Mouse (Mus musculus) stomach, embryonic 15.5 days (tissue): Measurements from ENCODE around the gene Cept1. TPM values are rescaled to one million over a fixed set of nuclear protein-coding genes. Genes with fewer than 3 reads are reported as not detected.

Source experiments
- ATAC-seq: fragments of 200-750 bp; cut with Nextera tagmentation; 2 replicates; pipeline ENCODE4 v1.8.0; 2017; ENCODE audit warnings: low read depth, moderate number of reproducible peaks, moderate TSS enrichment; ENCODE audit not compliant: insufficient read depth, low FRiP score
- H3K27ac ChIP-seq: fragments of 300-500 bp; sonication (generic); 2 replicates; pipeline ENCODE4 v1.5.1; 2015; ENCODE audit warnings: mild to moderate bottlenecking, inconsistent platforms
- H3K27me3 ChIP-seq: fragments of 300-500 bp; sonication (generic); replicated peaks from 2 replicates; pipeline ENCODE4 v1.6.1; 2015; ENCODE audit warnings: inconsistent platforms
- H3K36me3 ChIP-seq: fragments of 300-500 bp; sonication (generic); 2 replicates; pipeline ENCODE4 v1.6.1; 2015; ENCODE audit warnings: inconsistent platforms
- H3K4me1 ChIP-seq: fragments of 300-500 bp; sonication (generic); 2 replicates; pipeline ENCODE4 v1.6.1; 2015; ENCODE audit warnings: inconsistent platforms
- H3K4me2 ChIP-seq: fragments of 300-500 bp; sonication (generic); 2 replicates; pipeline ENCODE4 v1.6.1; 2015; ENCODE audit warnings: mild to moderate bottlenecking, inconsistent platforms
- H3K4me3 ChIP-seq: fragments of 300-500 bp; sonication (generic); replicated peaks from 2 replicates; pipeline ENCODE4 v1.5.1; 2015; ENCODE audit warnings: inconsistent platforms
- H3K9ac ChIP-seq: fragments of 300-500 bp; sonication (generic); 2 replicates; pipeline ENCODE4 v1.6.1; 2015; ENCODE audit warnings: inconsistent platforms
- H3K9me3 ChIP-seq: fragments of 300-500 bp; sonication (generic); 2 replicates; pipeline ENCODE4 v1.6.1; 2016; ENCODE audit warnings: inconsistent platforms
- WGBS: fragments of 180-500 bp; shearing (Covaris S2); methylation state at CpG from one replicate; pipeline ENCODE4 v1.1.7; 2015; 5-methylcytosine and 5-hydroxymethylcytosine counted together
- polyA plus RNA-seq: library from polyadenylated mRNA; unstranded; fragments of >200 nt; fragmentation: Nextera tagmentation; extraction: Ambion mirVana; gene quantifications from 2 replicates; pipeline ENCODE4 v1.2.1, GENCODE M21; 2015

Cept1 gene
- polyA plus RNA-seq, 1 experiment from 2014 or later, result 60.8 TPM

GRCm38 (mm10) chr3:106533277-106533676 lies 14.3 kb downstream of the Cept1 start:
- 86% methylated on average over 2 of the region's 2 CpGs for WGBS
- Histone ChIP-seq H3K4me1 (no peaks in the 10 kb centered on the region), H3K27me3 (no peaks in the 10 kb centered on the region), H3K36me3 (peaks cover 8% of the 10 kb centered on the region; the same call in 1 of the 2 replicates), H3K9ac (no peak overlapping the region), H3K4me3 (no peak overlapping the region), H3K4me2 (no peak overlapping the region), H3K9me3 (no peaks in the 10 kb centered on the region), H3K27ac (no peak overlapping the region)
- ATAC-seq, result no peak

GRCm38 (mm10) chr3:106528032-106528431 lies 19.6 kb downstream of the Cept1 start:
- H3K27ac ChIP-seq, result no peak overlapping the region
- H3K9me3 ChIP-seq, result no peaks in the 10 kb centered on the region
- 85% methylated on average over 2 of the region's 2 CpGs for WGBS
- H3K4me2 ChIP-seq, result no peak overlapping the region
- no peaks in the 10 kb centered on the region for H3K4me1 ChIP-seq
- H3K9ac ChIP-seq, result no peak overlapping the region
- no peak for ATAC-seq
- no peaks in the 10 kb centered on the region for H3K27me3 ChIP-seq
- H3K4me3 ChIP-seq, result no peak overlapping the region
- no peaks in the 10 kb centered on the region for H3K36me3 ChIP-seq

DNA sequence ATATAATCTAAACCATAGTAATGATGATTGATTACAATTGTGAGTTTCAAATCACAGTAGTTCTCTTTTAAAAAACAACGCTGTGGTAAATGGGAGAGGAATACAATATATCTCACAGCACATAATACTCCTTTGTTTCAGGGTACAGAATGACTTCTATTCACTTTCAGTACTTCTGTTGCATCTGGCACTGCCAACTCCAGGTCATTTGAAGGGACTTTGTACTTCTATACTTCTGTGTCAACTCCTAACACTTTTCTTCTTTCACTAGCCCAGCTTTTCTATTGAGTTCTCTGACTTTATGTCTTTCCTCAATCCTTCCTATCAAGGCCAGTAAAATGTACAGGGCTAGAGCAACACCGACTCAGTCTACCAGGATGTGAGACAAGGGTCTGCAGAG lies 21.2 kb downstream of the Cept1 start:
- Histone ChIP-seq H3K9ac (no peak overlapping the region), H3K36me3 (no peaks in the 10 kb centered on the region), H3K27ac (no peak overlapping the region), H3K4me2 (no peak overlapping the region), H3K27me3 (no peaks in the 10 kb centered on the region), H3K9me3 (no peaks in the 10 kb centered on the region), H3K4me1 (no peaks in the 10 kb centered on the region), H3K4me3 (no peak overlapping the region)
- 81% methylated on average over 2 of the region's 2 CpGs for WGBS
- ATAC-seq, result no peak

- H3K27ac ChIP-seq, result no peak overlapping the region
- no peaks in the 10 kb centered on the region for H3K4me1 ChIP-seq
- no peak overlapping the region for H3K4me3 ChIP-seq
- H3K36me3 ChIP-seq, result no peaks in the 10 kb centered on the region
- no peak for ATAC-seq
- no peak overlapping the region for H3K4me2 ChIP-seq
- no peaks in the 10 kb centered on the region for H3K27me3 ChIP-seq
- no peaks in the 10 kb centered on the region for H3K9me3 ChIP-seq
- no peak overlapping the region for H3K9ac ChIP-seq
- WGBS, result 93% methylated on average over 1 of the region's 1 CpGs
Observed at GRCm38 (mm10) chr3:106522730-106523129, 24.9 kb downstream of the Cept1 start.

GRCm38 (mm10) chr3:106515016-106515415 lies 32.6 kb downstream of the Cept1 start:
- Histone ChIP-seq H3K9ac (no peak overlapping the region), H3K4me2 (no peak overlapping the region), H3K9me3 (no peaks in the 10 kb centered on the region), H3K4me3 (no peak overlapping the region), H3K4me1 (no peaks in the 10 kb centered on the region), H3K27me3 (no peaks in the 10 kb centered on the region), H3K36me3 (no peaks in the 10 kb centered on the region), H3K27ac (no peak overlapping the region)
- WGBS, result 72% methylated on average over 6 of the region's 6 CpGs
- no peak for ATAC-seq

GRCm38 (mm10) chr3:106510669-106511068 lies 36.9 kb downstream of the Cept1 start:
- Histone ChIP-seq H3K4me1 (no peaks in the 10 kb centered on the region), H3K27ac (no peak overlapping the region), H3K4me3 (no peak overlapping the region), H3K4me2 (no peak overlapping the region), H3K27me3 (no peaks in the 10 kb centered on the region), H3K36me3 (no peaks in the 10 kb centered on the region), H3K9ac (no peak overlapping the region), H3K9me3 (no peaks in the 10 kb centered on the region)
- 69% methylated on average over 1 of the region's 1 CpGs for WGBS
- no peak for ATAC-seq

DNA sequence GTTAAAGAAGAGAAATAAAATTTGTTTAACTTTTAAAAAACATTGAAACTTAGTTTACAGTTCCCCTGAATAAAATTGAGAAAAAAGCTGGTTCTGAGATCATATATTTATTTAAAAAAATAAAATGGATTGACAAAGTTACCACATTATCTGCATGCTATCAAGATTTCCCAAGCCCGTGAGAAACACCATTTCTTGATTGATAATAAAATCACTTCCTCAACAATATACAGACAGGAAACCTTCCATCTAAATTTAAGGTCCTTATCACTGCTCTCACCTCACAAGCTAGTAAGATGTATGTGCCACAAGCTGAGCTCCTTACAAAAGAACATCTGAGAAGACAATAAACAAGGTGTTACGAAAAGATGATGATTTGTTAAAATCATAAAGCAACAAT lies 44.7 kb downstream of the Cept1 start:
- 87% methylated on average over 2 of the region's 2 CpGs for WGBS
- no peaks in the 10 kb centered on the region for H3K4me1 ChIP-seq
- no peak overlapping the region for H3K9ac ChIP-seq
- H3K9me3 ChIP-seq, result no peaks in the 10 kb centered on the region
- H3K36me3 ChIP-seq, result peaks cover 11% of the 10 kb centered on the region; the same call in 1 of the 2 replicates
- no peak overlapping the region for H3K4me2 ChIP-seq
- no peaks in the 10 kb centered on the region for H3K27me3 ChIP-seq
- H3K4me3 ChIP-seq, result no peak overlapping the region
- no peak for ATAC-seq
- H3K27ac ChIP-seq, result no peak overlapping the region

DNA sequence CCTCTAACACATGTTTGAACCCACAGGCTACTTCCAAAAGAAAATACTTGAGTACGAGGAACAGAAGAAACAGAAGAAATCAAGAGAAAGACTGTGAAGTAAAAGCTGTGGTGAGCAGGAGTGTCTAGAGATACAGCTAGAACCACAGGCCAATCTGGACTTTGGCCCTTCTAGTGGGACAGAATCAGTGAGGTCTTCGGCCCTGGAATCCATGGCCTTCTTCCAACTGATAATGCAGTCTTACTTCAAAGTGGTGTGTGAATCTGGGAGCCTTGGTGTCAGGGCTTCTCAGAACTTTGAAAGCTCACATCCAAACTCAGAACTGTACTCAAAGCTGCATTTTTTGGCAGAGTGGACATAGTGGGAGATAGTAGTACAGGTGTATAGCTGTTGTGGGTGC lies 47.1 kb downstream of the Cept1 start:
- WGBS, result 85% methylated on average over 2 of the region's 2 CpGs
- Histone ChIP-seq H3K27me3 (no peaks in the 10 kb centered on the region), H3K4me2 (no peak overlapping the region), H3K9ac (no peak overlapping the region), H3K36me3 (peaks cover 11% of the 10 kb centered on the region; the same call in 1 of the 2 replicates), H3K27ac (no peak overlapping the region), H3K4me3 (no peak overlapping the region), H3K4me1 (no peaks in the 10 kb centered on the region), H3K9me3 (no peaks in the 10 kb centered on the region)
- no peak for ATAC-seq

- Histone ChIP-seq H3K4me1 (no peaks in the 10 kb centered on the region), H3K27ac (no peak overlapping the region), H3K9me3 (no peaks in the 10 kb centered on the region), H3K4me2 (no peak overlapping the region), H3K4me3 (no peak overlapping the region), H3K36me3 (0 out of 2 replicates have a peak, but pooled peaks cover 4% of the 10 kb centered on the region), H3K27me3 (no peaks in the 10 kb centered on the region), H3K9ac (no peak overlapping the region)
- WGBS, result 52% methylated on average over 3 of the region's 3 CpGs
- no peak for ATAC-seq
Observed at GRCm38 (mm10) chr3:106496996-106497395, 50.6 kb downstream of the Cept1 start.

- Histone ChIP-seq H3K4me1 (no peaks in the 10 kb centered on the region), H3K36me3 (0 out of 2 replicates have a peak, but pooled peaks cover 4% of the 10 kb centered on the region), H3K9ac (no peak overlapping the region), H3K27ac (peak overlapping the region; percentile 74), H3K9me3 (no peaks in the 10 kb centered on the region), H3K27me3 (no peaks in the 10 kb centered on the region), H3K4me3 (no peak overlapping the region), H3K4me2 (no peak overlapping the region)
- ATAC-seq, result peak; percentile 82
- WGBS, result 36% methylated on average over 4 of the region's 4 CpGs
Observed at GRCm38 (mm10) chr3:106496045-106496721, 51.4 kb downstream of the Cept1 start.

- Histone ChIP-seq H3K4me1 (no peaks in the 10 kb centered on the region), H3K4me2 (no peak overlapping the region), H3K9ac (no peak overlapping the region), H3K27ac (peak overlapping the region; percentile 74), H3K27me3 (no peaks in the 10 kb centered on the region), H3K4me3 (no peak overlapping the region), H3K36me3 (0 out of 2 replicates have a peak, but pooled peaks cover 1% of the 10 kb centered on the region), H3K9me3 (no peaks in the 10 kb centered on the region)
- 62% methylated on average over 1 of the region's 1 CpGs for WGBS
- no peak for ATAC-seq
Observed at GRCm38 (mm10) chr3:106495346-106496044, 52.1 kb downstream of the Cept1 start.

DNA sequence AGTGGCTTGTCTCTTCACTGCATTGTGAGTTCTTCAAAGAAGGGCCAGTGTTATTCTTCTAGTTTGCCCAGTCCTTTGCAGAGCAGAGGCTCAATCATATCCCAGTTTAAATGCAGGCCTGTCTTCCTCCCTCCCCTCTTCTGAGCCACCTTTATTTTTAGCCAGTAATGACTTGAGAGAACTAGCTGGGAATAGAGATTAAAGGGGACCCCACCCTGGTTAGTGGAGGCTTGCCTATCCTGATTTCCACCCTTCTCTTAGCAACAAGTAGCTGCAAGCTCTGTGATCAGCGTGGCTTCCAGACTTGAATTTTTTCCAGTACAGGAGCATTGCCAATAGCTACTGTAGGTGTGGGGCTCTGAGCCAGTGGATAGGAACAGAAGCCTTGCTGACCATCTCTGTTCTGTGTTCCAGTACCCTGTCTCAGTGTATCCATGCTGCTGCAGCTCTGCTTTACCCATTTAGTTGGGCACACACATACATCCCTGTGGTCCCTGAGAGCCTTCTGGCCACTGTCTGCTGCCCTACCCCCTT lies 53.1 kb downstream of the Cept1 start:
- 79% methylated on average over 1 of the region's 1 CpGs for WGBS
- ATAC-seq, result 0 out of 2 replicates have a peak, but pooled peaks have one; percentile 31
- Histone ChIP-seq H3K9me3 (no peaks in the 10 kb centered on the region), H3K4me3 (no peak overlapping the region), H3K4me1 (no peaks in the 10 kb centered on the region), H3K9ac (no peak overlapping the region), H3K4me2 (no peak overlapping the region), H3K27ac (no peak overlapping the region), H3K36me3 (no peaks in the 10 kb centered on the region), H3K27me3 (no peaks in the 10 kb centered on the region)
